Mouse (Mus musculus) MEL (cell line): ENCODE data around the gene Ehmt2.

ENCODE experiments used
- CTCF ChIP-seq, 3 experiments: IDR thresholded peaks in 2 of 3; conservative IDR thresholded peaks in 1 of 3; 2 replicates each; pipeline ENCODE4 v1.5.1; 2011 to 2012; ENCODE audit warnings: low read length in 3 of 3, low read depth in 2 of 3, mild to moderate bottlenecking in 2 of 3, improper control_type of control experiment in 1 of 3, inconsistent platforms in 1 of 3, mixed read lengths in 1 of 3, moderate library complexity in 1 of 3; ENCODE audit not compliant: control insufficient read depth in 1 of 3, insufficient read depth in 1 of 3, poor library complexity in 1 of 3, severe bottlenecking in 1 of 3
- E2F4 ChIP-seq: IDR thresholded peaks from 2 replicates; pipeline ENCODE4 v1.6.1; 2011; ENCODE audit warnings: low read depth, low read length, improper control_type of control experiment, borderline replicate concordance
- GATA1 ChIP-seq: IDR thresholded peaks from 2 replicates; pipeline ENCODE4 v1.6.1; 2011; ENCODE audit warnings: low read depth, low read length, improper control_type of control experiment
- MAX ChIP-seq: IDR thresholded peaks from 2 replicates; pipeline ENCODE4 v1.6.1; 2011; ENCODE audit warnings: low read length, improper control_type of control experiment
- MXI1 ChIP-seq: IDR thresholded peaks from 2 replicates; pipeline ENCODE4 v1.6.1; 2011; ENCODE audit warnings: mild to moderate bottlenecking, low read depth, low read length, improper control_type of control experiment
- NELFE ChIP-seq: IDR thresholded peaks from 2 replicates; pipeline ENCODE4 v1.6.1; 2011; ENCODE audit warnings: low read depth, low read length, improper control_type of control experiment
- NRF1 ChIP-seq: IDR thresholded peaks from 2 replicates; pipeline ENCODE4 v1.6.1; 2014; ENCODE audit warnings: low read depth, mild to moderate bottlenecking, inconsistent platforms, low read length, improper control_type of control experiment, moderate library complexity; ENCODE audit not compliant: poor library complexity, insufficient read depth, severe bottlenecking
- POLR2A ChIP-seq, 2 experiments: IDR thresholded peaks; 2 replicates each; pipeline ENCODE4 v1.6.1; 2011 to 2012; ENCODE audit warnings: low read length in 2 of 2, mild to moderate bottlenecking in 2 of 2, control low read depth in 1 of 2, improper control_type of control experiment in 1 of 2, low read depth in 1 of 2, moderate library complexity in 1 of 2; ENCODE audit not compliant: control insufficient read depth in 1 of 2, insufficient read depth in 1 of 2, poor library complexity in 1 of 2
- POLR2AphosphoS5 ChIP-seq: IDR thresholded peaks from 2 replicates; pipeline ENCODE4 v1.6.1; 2012; ENCODE audit warnings: low read depth, borderline replicate concordance, mild to moderate bottlenecking, inconsistent platforms, low read length, moderate library complexity, mixed read lengths
- SIN3A ChIP-seq: IDR thresholded peaks from 2 replicates; pipeline ENCODE4 v1.6.1; 2012; ENCODE audit warnings: low read length, improper control_type of control experiment, inconsistent platforms
- TAL1 ChIP-seq: IDR thresholded peaks from 2 replicates; pipeline ENCODE4 v1.6.1; 2012; ENCODE audit warnings: mild to moderate bottlenecking, inconsistent platforms, low read length, moderate library complexity, mixed read lengths
- TCF12 ChIP-seq: IDR thresholded peaks from 2 replicates; pipeline ENCODE4 v1.6.1; 2014; ENCODE audit warnings: low read depth, mild to moderate bottlenecking, inconsistent platforms, low read length, improper control_type of control experiment, moderate library complexity
- ZNF384 ChIP-seq: IDR thresholded peaks from 2 replicates; pipeline ENCODE4 v1.6.1; 2012; ENCODE audit warnings: low read depth, mild to moderate bottlenecking, inconsistent platforms, low read length, improper control_type of control experiment

DNA sequence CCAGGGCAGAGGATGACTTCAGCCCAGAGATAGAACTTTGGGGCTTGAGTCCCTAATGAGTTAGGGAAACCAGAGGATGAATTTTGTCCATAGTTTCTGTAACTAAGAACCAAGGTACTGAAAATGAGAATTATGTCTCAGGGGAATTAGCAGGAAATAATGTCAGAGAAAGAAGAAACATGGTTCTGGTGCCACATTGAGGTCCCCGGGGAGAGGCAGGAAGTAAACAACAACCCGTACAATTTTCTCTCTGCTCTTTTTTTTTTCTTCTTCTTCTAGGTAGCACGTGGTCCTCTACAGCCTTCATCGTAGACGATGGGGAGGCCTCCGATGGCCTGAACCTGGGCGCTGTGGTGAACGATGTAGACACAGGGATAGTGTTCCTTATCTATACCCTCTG, 34.0 kb downstream of the Ehmt2 start:
- no peak for TF ChIP-seq CTCF (IDR thresholded peaks at IDR 0.05 in 2 of 3, conservative IDR thresholded peaks at IDR 0.05 in 1 of 3; ENCODE audit: control insufficient read depth in 1 of 3, insufficient read depth in 1 of 3, low read depth in 2 of 3, low read length in 3 of 3, poor library complexity in 1 of 3, severe bottlenecking in 1 of 3)
- no peak for TF ChIP-seq TCF12
- TF ChIP-seq TAL1: no peak
- TF ChIP-seq SIN3A: no peak
- TF ChIP-seq ZNF384: no peak
- no peak for TF ChIP-seq POLR2A (IDR thresholded peaks at IDR 0.05; ENCODE audit: control insufficient read depth in 1 of 2, insufficient read depth in 1 of 2, low read depth in 1 of 2, low read length in 2 of 2, poor library complexity in 1 of 2)
- no peak for TF ChIP-seq NRF1
- TF ChIP-seq NELFE: no peak
- no peak for TF ChIP-seq E2F4
- 0 out of 2 replicates have a peak, but pooled peaks have one; percentile 10 for TF ChIP-seq MAX
- TF ChIP-seq MXI1: 0 out of 2 replicates have a peak, but pooled peaks have one; percentile 33
- no peak for TF ChIP-seq POLR2AphosphoS5
- TF ChIP-seq GATA1: no peak
